Mouse (Mus musculus): ENCODE measurements at regions not wholly inside any gene's neighbourhood (a gene's known extent, or its start where the extent isn't known, plus 50 kb on each side); places are given as distances from the start of the nearest gene placed in this dataset.
A peak's percentile ranks its signal among the peaks of the same experiment; 100 is the strongest.

DNA sequence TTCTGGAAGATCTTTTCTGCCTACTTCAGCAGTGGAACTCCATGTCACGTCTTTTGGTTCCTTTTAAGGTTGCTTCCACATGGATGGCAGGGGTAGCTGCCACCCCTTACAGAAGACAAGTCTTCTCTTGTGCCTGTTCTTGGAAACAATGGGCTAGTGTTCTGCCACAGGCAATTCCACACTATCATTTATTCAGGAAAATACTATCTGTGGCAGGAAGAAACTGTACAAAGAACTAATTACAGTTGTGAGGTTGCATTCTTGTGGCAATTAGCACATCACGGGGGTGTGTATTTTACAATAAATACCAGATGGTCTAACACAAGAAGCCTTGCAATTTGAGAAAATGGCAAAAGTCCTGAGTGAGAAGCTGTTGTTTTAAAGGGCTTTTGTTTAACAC lies 489.8 kb downstream of the Ccdc50 start:
- DNase-seq (ENCODE audit: low spot score in 2 of 2), result peak in 1 of 2 experiments; percentile 45

DNA sequence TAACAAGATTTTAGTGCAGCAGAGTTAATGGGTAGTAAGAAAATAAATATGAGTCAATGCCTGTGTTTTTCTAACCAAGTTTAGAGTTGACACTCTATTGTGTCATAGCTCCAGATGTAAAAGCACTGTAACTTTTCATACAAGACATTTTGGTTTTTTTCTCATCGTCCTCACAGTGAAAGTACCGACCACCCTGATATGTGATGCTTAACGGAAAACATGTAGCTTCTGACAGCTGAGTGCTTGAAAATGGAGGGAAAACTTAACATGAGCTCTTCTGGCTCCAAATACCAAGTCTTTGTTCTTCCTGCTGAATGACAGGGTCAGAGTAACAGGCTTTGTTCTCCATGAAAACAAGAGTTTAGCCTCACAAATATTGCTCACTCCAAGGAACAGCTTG lies 490.3 kb downstream of the Ccdc50 start:
- no peak for DNase-seq (ENCODE audit: low spot score in 2 of 2)

DNA sequence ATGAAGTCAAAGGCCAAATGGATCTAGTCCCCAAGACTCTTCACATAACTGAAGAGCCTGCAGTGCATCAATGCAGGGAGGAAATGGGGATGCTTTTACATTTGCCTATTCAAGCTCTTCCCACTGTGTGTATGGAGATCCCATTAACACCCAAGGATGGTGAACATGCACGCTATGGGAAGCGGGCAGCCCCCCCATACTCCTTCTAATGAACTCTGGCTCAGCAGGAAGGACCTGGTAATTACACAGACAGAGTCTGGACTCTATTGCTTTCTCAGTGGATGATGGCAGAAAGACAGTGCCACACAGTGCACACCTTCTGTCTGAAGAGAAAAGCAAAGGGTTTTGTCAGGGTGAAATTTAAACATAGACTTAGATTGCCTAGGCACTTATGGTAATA lies 495.7 kb downstream of the Ccdc50 start:
- no peak for DNase-seq (ENCODE audit: low spot score in 2 of 2)

DNA sequence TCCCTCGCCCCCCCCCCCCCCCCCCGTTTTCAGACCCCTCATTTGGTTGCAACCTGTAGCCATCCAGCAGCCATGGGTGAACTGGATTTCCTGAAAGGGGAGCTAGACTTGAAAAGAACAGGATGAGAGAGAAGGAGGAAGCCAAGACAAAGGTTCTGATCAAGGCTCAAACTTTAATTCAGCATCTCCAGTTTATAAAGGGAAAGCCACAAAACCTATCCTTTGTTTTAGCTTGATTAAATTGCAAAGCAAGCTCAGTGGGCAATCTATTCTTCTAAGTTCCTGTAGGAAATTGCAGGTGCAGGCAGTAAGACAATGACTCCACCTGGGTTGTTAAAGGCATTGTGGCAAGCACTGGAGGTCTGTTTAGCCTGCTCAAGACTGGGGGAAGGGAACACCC lies 517.4 kb downstream of the Ccdc50 start:
- DNase-seq (ENCODE audit: low spot score in 2 of 2), result no peak

DNA sequence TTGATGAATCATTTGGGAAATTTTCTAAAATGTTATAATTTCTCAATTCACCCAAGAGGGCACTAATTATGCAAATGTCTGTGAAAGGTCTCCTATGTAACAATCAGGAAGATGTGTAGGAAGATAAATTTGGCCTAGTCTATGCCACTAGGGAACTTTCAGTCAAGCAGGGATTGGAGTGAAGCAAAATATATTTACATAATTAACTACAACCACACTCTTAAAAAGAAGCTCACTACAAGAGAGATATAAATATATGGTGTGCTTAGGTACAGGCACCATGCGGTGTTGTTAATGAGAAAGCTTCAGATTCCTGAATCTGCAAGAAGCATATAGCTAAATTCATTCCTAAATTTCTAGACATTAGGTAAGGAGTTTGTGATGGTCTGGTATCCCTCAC lies 526.8 kb downstream of the Ccdc50 start:
- no peak for DNase-seq (ENCODE audit: low spot score in 2 of 2)

DNA sequence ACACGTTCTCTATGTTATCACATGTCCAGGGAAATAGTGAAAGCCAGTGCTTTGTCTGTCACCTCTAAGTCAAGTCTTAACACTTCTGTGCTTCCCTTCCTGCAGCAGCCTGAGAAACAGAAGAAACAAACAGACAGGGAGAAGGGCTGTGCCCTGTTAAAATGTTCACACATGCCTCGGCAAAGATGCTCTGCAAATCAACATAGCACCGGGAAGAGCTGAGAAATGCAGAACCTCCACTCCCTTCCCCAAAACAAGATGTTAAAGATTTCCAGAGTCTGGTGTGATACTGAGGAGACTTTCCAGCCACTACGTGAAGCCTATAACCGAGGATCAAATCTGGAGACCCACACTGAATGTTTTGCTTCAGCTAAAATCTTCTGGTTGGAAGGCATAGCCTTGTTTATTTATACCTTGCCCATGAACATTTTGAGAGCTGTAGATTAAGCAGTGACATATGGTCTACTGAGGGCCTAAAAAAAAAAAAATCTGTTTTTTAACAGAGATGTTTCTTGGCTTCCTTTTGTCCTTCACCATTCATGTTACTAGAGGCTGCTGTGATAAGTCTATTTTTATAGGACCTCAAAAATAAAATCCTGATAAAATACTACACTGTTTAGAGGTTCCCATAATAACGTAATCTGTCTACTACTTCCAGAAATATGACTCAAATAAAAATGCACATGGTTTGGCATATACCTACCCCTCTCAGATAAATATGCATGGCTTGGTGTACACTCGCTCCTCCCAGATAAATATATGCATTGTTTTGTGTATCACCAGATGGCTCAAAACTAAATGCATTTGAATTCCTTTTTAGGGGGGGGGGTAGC lies 537.1 kb downstream of the Ccdc50 start:
- peak in 1 of 2 experiments; percentile 5 for DNase-seq (ENCODE audit: low spot score in 2 of 2)

DNA sequence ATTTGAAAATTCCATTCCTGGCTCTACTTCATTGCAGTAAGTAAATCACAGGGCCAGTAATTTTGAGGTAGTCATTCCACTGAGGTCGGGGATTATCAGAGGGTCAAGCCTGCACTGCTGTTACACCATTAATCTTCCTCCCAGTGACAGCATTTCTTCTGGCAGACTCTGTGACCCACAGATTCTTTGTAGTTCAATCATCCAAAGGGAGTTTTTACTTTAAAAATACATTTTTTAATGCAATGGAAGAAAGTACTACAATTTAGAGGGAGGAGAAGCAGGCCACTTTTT lies 537.6 kb downstream of the Ccdc50 start:
- DNase-seq (ENCODE audit: low spot score in 2 of 2), result no peak

DNA sequence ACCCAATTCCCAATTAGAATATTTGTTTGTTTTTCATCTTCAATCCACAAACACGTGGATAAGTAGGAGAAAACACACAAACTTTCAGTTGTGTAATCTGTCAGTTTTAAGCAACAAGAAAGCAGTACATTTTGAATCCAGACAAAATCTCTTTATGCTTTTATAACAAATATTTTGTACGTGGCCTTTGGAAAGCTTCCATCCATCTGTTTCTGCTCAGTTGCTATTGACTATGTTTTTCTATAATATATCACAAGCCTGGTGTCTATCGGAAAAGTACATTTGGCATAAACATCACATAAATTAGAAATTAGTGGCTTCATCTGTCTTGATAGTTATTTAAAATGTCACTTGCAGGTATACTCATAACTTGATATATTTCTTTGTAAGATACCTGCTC lies 560.6 kb downstream of the Ccdc50 start:
- DNase-seq (ENCODE audit: low spot score in 2 of 2), result no peak

DNA sequence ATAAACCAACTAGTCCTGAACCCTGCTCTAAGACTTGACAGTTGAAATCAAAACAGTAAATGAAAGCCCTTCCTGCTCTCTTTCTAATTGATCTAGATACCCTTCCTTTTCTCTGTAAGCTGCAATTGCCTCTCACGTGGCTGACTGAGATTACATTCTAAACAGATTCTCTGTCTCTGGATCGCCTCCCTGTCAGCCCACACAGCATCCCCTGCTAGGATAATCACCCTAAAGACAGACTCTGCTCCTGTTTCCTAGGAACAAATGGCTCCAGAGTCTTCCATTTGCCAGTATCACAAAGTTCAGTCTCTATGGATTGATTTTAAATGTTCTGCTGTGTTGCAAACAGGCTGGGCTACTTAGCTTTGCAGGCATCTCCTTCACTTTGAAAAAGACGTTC lies 561.1 kb downstream of the Ccdc50 start:
- peak; percentile 26 to 30 for DNase-seq (ENCODE audit: low spot score in 2 of 2)

DNA sequence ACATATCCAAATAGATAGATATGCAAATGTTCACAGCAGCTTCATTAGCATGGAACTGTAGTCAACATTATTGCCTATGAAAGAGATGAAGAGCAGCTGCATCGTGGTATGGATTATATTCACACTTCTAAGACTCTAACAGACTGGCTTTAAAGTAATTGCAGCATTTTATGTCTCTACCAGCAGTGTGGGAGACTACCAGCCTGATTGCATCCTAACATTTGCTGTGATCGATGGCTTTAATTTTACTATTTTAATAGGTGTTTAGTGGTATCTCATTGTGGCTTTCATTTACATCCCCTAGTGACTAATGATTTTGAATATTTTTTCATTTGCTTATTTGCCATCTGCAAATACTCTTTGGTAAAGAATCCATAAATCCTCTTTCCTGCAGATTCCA lies 574.1 kb downstream of the Ccdc50 start:
- DNase-seq (ENCODE audit: low spot score in 2 of 2), result no peak

DNA sequence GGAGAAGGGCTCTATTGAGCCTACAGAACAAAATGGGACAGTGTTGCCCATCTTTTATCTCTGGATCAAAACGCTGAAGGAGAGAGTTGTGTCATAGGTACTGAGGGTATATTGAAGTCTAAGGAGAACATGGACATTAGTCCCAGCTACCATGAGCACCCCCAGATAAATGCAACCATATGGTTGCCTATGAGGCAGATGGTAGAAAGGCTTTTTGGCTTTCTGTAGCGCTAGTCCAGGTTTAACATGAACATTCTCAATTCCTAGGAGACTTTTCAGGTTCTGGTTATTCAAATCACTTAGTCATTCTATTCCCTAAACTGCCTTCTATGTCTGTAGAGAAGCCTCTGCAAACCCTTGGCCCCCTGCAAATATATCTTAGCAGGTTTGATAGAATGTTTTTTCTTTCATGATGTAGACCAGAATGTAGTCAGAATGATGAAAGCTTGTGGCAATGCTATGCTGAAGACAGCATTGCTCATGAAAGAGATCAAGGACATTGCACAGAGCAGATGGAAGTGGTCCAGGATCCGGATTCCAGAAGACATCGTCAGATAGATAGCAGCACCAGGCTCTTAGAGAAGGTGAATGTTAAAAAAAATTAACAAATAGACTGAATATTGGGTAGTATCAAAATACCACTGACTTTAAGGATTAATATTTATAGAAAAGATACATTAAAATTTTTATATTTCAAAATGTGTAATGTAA lies 590.2 kb downstream of the Ccdc50 start:
- DNase-seq (ENCODE audit: low spot score in 2 of 2), result no peak

DNA sequence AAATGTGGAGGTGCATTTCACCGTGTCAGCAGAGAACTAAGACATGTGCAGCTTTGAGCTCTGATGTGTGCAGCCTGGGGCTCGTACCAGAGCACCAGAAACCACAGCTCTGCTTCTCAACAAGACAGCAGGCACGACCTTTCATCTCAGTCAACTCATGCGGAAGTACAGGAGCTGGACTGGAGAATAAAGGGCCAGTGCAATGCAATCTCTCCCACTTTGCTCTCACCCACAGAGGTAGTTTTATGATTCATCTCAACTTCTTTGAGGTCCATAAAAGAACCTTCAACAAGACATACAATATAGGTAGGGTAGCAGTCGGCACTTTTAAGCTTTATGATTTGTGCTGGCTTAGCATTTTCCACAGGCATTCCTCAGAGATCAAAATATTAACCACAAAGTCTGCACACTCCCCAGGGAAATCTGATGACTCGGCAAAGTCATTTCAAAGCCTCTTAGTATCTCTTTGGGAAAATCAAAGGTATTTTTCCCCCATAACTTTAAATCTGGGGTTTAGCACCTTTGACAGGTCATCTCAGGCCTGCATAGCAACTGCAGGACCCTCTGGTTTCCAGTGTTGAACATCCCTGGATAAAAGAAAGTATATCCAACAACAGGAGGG lies 626.7 kb downstream of the Ccdc50 start:
- no peak for DNase-seq (ENCODE audit: low spot score in 2 of 2)

DNA sequence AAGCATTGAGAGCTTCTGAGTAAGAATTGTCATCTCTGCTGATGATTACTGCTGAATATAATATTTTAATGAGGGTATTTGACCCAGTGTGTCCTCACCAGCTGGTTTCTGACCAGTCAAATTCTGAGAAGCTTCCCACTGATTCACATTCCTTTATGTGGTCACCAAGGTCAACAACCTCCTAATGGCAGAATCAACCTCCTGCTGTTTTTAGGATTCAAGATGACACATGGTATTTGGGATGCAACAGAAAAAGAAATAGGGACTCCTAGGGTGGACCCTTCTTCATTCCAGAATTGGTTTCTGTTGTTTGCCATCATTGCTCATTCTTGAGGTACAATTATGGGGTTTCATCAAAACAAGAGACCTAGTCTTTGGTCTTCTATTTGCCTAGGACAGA lies 629.6 kb downstream of the Ccdc50 start:
- DNase-seq (ENCODE audit: low spot score in 2 of 2), result no peak

DNA sequence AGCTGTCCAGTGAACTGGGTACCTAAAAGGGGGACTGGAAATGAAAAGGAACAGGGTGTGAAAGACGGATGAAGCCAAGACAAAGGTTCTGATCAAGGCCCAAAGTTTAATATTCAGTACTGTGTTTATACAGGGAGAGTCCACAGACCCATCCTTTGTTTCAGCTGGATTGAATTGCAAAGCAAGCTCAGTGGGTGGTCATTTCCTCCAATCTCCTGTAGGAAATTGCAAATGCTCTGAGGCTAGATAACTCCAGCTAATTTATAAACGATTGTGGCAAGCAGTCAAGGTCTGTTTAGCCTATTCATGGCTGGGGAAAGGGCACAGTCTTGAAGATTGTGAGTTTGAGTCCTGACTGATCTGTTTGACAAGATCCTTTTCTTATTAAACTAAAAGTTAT lies 650.3 kb downstream of the Ccdc50 start:
- DNase-seq (ENCODE audit: low spot score in 2 of 2), result no peak

DNA sequence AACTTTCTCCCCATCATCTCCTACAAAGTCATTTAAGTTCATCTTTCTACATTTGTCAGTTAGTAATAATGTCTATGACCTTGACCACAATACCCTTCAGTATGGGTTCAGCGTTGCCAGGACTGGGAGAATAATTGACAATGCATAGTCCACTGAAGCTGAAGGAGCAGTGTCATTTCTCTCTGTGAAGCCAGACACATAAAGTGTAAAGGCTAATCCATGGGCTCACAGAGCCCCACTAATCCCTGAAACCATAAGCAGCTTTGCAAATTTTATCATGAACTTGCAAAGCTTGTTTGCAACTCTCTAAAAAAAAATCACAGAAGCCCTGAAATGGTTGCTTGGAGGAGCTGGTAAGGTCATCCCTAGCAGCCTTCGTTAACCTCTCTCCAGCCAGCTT lies 654.4 kb downstream of the Ccdc50 start:
- DNase-seq (ENCODE audit: low spot score in 2 of 2), result no peak

DNA sequence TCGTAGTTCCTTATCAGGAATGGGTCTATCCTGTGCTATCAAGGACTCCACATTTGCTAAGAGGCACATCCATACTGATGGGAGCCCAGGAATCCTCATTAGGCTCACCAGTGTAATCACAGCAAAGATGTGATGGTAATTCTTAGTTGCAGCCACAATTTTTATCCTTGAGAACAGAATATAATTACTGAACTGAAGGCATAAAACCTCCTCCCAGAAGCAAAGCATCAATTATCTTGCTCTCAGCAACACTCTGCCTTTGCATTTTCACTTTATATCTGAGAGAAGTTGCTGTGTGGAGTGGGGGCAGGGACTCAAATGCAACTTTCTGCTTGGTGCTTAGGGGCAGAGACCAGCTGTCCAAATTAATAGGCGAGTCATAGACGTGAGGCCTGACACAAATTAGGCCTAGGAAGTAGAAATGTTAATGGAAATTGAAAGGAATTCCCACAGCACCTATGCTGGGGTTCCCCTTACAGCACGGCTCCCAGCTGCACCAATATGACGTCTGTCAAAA lies 676.2 kb downstream of the Ccdc50 start:
- peak in 1 of 2 experiments; percentile 11 for DNase-seq (ENCODE audit: low spot score in 2 of 2)

DNA sequence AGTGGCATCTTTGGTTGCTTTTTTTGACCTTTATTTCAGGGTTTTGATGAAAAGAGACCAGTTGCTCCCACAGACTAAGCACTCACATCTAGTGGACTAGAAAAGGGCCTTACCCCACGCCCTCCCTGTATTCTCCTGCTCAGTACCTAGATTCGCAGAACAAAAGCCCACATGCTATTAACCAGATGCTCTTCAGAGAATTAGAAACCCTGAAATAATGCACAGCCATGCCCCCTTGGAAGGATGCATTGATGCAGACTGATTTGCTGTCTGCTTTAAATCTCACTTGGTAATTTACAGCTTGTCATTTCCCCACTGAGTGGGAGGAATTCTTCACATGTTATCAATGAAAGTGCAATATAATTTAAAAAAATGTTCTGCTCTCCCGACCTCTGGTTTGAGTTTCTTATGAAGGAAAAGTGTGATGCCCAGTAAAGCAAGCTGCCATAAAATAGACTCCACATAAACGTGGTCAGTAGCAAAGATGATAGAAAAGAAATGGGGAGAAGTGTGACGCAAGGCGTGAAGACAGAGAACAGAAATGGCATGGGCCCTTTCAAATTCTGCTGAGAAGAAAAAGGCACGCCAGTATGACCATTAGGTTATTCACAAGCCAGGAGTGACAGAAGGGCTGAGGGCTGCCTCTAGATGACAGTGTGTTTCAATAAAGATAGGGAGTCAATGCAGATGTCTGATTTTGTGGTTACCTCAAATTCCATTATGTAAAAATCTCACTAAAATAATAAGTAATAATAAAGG lies 669.8 kb downstream of the Fgf12 start:
- no peak for DNase-seq (ENCODE audit: low spot score in 2 of 2)

DNA sequence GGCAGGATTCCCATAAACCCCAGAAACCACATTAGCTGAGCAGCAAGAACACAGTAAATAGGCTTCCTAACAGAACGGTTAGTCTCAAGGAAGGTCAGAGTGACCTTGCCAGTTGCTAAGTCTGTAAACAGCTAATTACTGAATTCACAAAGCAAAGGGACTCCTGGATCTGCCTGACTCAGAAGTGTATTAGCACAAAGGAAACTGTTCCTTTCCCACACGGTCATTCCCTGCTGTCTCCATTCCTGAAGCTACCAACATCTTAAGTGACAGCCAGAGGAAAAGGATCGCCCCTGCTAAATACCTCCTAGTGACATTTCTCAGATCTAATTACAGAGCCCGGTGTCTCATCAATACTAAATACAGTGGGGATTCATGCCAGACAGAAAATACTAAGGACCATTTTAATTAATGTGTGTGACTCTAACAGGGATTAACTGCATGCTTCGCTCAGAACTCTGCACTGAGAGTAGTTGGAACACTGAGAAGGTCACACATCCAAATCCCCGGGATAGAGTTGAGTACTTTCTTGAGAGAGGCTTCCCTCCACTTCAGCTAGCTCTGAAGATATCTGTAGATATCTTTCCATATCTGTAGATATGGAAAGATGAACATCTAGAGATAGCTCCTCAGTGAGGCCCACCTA lies 663.3 kb downstream of the Fgf12 start:
- DNase-seq (ENCODE audit: low spot score in 2 of 2), result peak; percentile 10 to 45

DNA sequence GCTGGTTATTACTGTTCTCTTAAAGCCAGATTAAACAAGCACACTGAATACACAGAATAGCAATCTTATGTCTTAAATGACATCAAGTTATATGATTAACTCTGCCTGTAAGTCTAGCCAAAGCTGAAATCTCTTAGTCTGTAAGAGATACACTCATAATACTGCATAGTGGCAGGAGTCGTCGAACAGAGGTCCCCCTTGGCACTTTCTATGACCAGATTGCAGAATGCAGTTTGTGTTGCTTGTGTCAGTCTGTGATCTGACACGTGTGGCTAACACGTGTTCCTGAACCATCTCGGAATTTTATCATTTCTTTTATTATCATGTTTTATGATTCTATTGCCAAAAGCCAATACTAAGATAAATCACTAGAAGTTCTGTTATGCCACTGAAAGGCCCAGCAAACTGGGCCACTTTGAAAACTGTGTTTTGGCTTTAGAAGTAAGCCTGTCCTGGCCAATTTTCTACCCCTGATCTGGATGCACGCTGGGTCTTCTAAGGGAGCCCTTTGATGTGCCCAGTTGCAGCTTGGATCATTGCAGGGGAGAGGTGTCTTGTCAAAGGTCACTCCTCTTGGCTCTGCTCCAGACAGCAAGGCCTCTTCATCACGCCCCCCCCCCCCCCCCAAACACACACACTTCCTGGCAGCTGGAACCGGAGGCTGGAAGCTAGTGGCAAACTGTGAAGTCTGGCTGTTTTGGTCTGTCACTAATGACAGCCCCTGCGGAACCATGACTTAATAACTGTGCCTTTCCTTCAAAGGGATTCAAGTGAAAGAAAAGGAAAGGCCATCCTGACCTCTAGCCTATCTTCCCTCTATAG lies 648.4 kb downstream of the Fgf12 start:
- DNase-seq (ENCODE audit: low spot score in 2 of 2), result no peak

DNA sequence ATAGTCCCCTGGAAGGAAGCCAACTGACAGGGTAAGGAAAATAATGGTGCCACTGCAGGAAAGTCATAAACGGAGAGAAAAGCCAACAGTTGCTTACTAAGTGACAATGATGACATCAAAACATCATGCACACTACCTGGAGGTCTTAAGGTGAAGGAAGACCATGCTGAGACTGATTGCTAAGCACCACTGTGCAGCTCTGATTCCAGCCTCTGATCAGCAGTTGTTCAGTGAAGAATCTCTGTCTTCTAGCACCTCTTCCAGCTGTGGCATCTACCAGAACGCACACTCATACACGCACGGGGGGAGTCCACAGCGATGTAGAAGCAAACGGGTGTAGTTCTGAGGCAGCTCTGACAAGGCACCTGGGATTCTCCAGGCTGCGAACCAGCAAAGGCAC lies 647.8 kb downstream of the Fgf12 start:
- no peak for DNase-seq (ENCODE audit: low spot score in 2 of 2)

DNA sequence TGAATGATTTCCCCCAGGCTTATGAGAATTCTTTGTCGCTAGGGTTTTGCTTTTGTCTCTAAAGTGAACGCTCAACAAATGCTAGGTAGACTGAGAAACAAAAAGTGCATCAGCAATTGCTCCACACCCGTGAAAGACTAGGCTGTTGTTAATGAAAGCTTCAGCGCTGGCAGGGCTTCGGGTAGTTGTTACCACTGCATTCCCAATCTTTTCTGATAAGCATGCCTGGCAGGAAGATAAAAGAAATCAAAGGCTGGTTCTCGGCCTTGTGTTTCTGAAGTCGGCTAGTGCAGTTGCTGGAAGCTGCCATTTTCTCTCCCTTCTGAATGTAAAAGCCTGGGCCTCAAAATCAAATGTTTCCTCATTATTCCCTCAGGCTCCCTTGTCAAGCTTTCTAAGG lies 647.0 kb downstream of the Fgf12 start:
- DNase-seq (ENCODE audit: low spot score in 2 of 2), result no peak

Data from left cerebral cortex, adult 9 months (tissue).